Mouse (Mus musculus) heart, embryonic 10.5 days (tissue): ENCODE measurements around the gene Ets2. TPM values are rescaled to one million over a fixed set of nuclear protein-coding genes. Genes with fewer than 3 reads are reported as not detected.
"Not testable (repeated sequence)": the region's sequence is repeated elsewhere in the genome, so short reads cannot be mapped to it uniquely, and the experiment has no call there.

Experiments used
- DNase-seq: peaks from one replicate; pipeline ENCODE4 v3.0.0-alpha.2; 2017; ENCODE audit warnings: low spot score
- H3K27ac ChIP-seq: fragments of 300-500 bp; sonication (generic); 2 replicates; pipeline ENCODE4 v1.5.1; 2016; ENCODE audit warnings: mild to moderate bottlenecking
- H3K27me3 ChIP-seq: fragments of 300-500 bp; sonication (generic); 2 replicates; pipeline ENCODE4 v1.6.1; 2016; ENCODE audit warnings: mild to moderate bottlenecking; ENCODE audit not compliant: poor library complexity, insufficient read depth, severe bottlenecking
- H3K36me3 ChIP-seq: fragments of 300-500 bp; sonication (generic); 2 replicates; pipeline ENCODE4 v1.6.1; 2016; ENCODE audit warnings: mild to moderate bottlenecking, moderate library complexity
- H3K4me1 ChIP-seq: fragments of 300-500 bp; sonication (generic); 2 replicates; pipeline ENCODE4 v1.6.1; 2016; ENCODE audit warnings: mild to moderate bottlenecking
- H3K4me3 ChIP-seq: fragments of 300-500 bp; sonication (generic); 2 replicates; pipeline ENCODE4 v1.5.1; 2016; ENCODE audit warnings: mild to moderate bottlenecking, moderate library complexity
- H3K9me3 ChIP-seq: fragments of 300-500 bp; sonication (generic); 2 replicates; pipeline ENCODE4 v1.6.1; 2016; ENCODE audit warnings: mild to moderate bottlenecking, moderate library complexity
- WGBS: fragments of 180-500 bp; shearing (Covaris S2); methylation state at CpG from one replicate; pipeline ENCODE4 v1.1.7; 2016; 5-methylcytosine and 5-hydroxymethylcytosine counted together
- polyA plus RNA-seq: library from polyadenylated mRNA; unstranded; fragments of >200 nt; fragmentation: Nextera tagmentation; extraction: Ambion mirVana; gene quantifications from 2 replicates; pipeline ENCODE4 v1.2.1, GENCODE M21; 2016

Gene Ets2
- polyA plus RNA-seq, 1 experiment from 2014 or later, result 38.5 TPM

- Histone ChIP-seq H3K27me3 (no peaks in the 10 kb centered on the region), H3K4me3 (peak overlapping the region; percentile 96), H3K36me3 (peaks cover 27% of the 10 kb centered on the region), H3K27ac (peak overlapping the region; percentile 72), H3K4me1 (peaks cover 30% of the 10 kb centered on the region), H3K9me3 (no peaks in the 10 kb centered on the region)
- DNase-seq, result no peak
- 53% methylated on average over 10 of the region's 10 CpGs for WGBS
Measured at GRCm38 (mm10) chr16:95704662-95705330, 2.9 kb downstream of the Ets2 start.

GRCm38 (mm10) chr16:95705771-95706170, 3.9 kb downstream of the Ets2 start:
- DNase-seq, result no peak
- peak overlapping the region; percentile 96; the same call in 1 of the 2 replicates for H3K4me3 ChIP-seq
- H3K27ac ChIP-seq, result no peak overlapping the region
- peaks cover 37% of the 10 kb centered on the region for H3K36me3 ChIP-seq
- peaks cover 30% of the 10 kb centered on the region for H3K4me1 ChIP-seq
- WGBS, result 86% methylated on average over 6 of the region's 6 CpGs
- H3K9me3 ChIP-seq, result no peaks in the 10 kb centered on the region
- no peaks in the 10 kb centered on the region for H3K27me3 ChIP-seq

GRCm38 (mm10) chr16:95708211-95709004, 6.5 kb downstream of the Ets2 start:
- DNase-seq, result no peak
- H3K9me3 ChIP-seq, result no peaks in the 10 kb centered on the region
- 0 out of 2 replicates have a peak overlapping the region, but pooled peaks have one; percentile 42 for H3K27ac ChIP-seq
- H3K27me3 ChIP-seq, result no peaks in the 10 kb centered on the region
- peaks cover 24% of the 10 kb centered on the region for H3K4me1 ChIP-seq
- WGBS, result 73% methylated on average over 21 of the region's 21 CpGs
- peaks cover 56% of the 10 kb centered on the region for H3K36me3 ChIP-seq
- H3K4me3 ChIP-seq, result no peak overlapping the region

DNA sequence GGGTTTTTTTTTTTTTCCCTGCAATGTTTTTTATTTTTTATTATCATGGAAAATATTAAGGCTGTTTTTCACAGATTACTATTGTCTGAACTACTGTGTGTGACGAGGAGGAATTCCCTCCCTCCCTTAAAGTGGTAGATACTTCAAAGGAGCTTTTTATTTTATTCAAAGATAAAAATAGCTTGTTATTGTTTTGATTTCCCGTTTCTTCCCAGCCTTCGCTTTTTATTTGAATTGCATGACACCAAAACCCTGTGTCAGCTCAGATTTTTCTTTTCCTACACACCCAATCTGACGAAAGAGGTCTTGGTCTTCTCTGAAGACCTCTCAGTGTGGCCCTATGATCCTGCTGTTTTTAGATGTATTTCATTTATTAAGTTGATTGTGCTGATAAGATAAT, 7.3 kb downstream of the Ets2 start:
- 79% methylated on average over 4 of the region's 4 CpGs for WGBS
- H3K4me3 ChIP-seq, result no peak overlapping the region
- H3K27ac ChIP-seq, result no peak overlapping the region
- H3K9me3 ChIP-seq, result no peaks in the 10 kb centered on the region
- no peak for DNase-seq
- peaks cover 64% of the 10 kb centered on the region for H3K36me3 ChIP-seq
- no peaks in the 10 kb centered on the region for H3K27me3 ChIP-seq
- H3K4me1 ChIP-seq, result peaks cover 20% of the 10 kb centered on the region

GRCm38 (mm10) chr16:95710129-95710528, 8.3 kb downstream of the Ets2 start:
- H3K27ac ChIP-seq, result no peak overlapping the region
- peaks cover 10% of the 10 kb centered on the region for H3K4me1 ChIP-seq
- DNase-seq, result no peak
- peaks cover 73% of the 10 kb centered on the region for H3K36me3 ChIP-seq
- H3K9me3 ChIP-seq, result no peaks in the 10 kb centered on the region
- 92% methylated on average over 6 of the region's 6 CpGs for WGBS
- no peak overlapping the region for H3K4me3 ChIP-seq
- no peaks in the 10 kb centered on the region for H3K27me3 ChIP-seq

GRCm38 (mm10) chr16:95712121-95712520, 10.2 kb downstream of the Ets2 start:
- Histone ChIP-seq H3K36me3 (peaks cover 80% of the 10 kb centered on the region), H3K27ac (no peak overlapping the region), H3K27me3 (no peaks in the 10 kb centered on the region), H3K4me1 (peaks cover 3% of the 10 kb centered on the region; the same call in 1 of the 2 replicates), H3K4me3 (no peak overlapping the region), H3K9me3 (no peaks in the 10 kb centered on the region)
- DNase-seq, result no peak
- WGBS, result 91% methylated on average over 10 of the region's 10 CpGs

GRCm38 (mm10) chr16:95713077-95713476, 11.2 kb downstream of the Ets2 start:
- peaks cover 83% of the 10 kb centered on the region for H3K36me3 ChIP-seq
- H3K4me1 ChIP-seq, H3K27me3 ChIP-seq, H3K9me3 ChIP-seq, H3K27ac ChIP-seq, DNase-seq, H3K4me3 ChIP-seq: not testable (repeated sequence)
- WGBS, result 77% methylated on average over 2 of the region's 2 CpGs

- 93% methylated on average over 11 of the region's 11 CpGs for WGBS
- H3K9me3 ChIP-seq, result no peaks in the 10 kb centered on the region
- no peaks in the 10 kb centered on the region for H3K4me1 ChIP-seq
- no peak overlapping the region for H3K27ac ChIP-seq
- peaks cover 93% of the 10 kb centered on the region for H3K36me3 ChIP-seq
- DNase-seq, result no peak
- no peak overlapping the region for H3K4me3 ChIP-seq
- no peaks in the 10 kb centered on the region for H3K27me3 ChIP-seq
Measured at GRCm38 (mm10) chr16:95715026-95715425, 13.2 kb downstream of the Ets2 start.

- WGBS, result 89% methylated on average over 12 of the region's 12 CpGs
- no peak for DNase-seq
- Histone ChIP-seq H3K4me3 (no peak overlapping the region), H3K4me1 (no peaks in the 10 kb centered on the region), H3K9me3 (no peaks in the 10 kb centered on the region), H3K27me3 (no peaks in the 10 kb centered on the region), H3K27ac (no peak overlapping the region), H3K36me3 (peaks cover 93% of the 10 kb centered on the region)
Measured at GRCm38 (mm10) chr16:95716061-95716706, 14.3 kb downstream of the Ets2 start.

DNA sequence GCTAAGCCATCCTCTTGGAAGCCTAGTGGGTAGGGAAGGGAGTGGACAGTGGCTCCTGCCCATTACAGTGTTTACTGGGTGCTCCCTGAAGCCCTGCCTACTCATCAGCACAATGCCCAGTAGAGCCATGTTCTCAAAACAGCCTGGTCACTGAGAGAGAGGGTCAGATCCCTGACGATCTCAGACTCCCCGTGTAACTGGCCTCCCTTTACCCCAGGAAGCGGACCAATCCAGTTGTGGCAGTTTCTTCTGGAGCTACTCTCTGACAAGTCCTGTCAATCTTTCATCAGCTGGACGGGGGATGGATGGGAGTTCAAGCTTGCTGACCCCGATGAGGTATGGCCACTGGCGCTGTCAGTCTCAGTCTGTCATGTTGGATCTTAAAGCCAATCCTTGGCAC, 15.8 kb downstream of the Ets2 start:
- WGBS, result 89% methylated on average over 6 of the region's 6 CpGs
- H3K27ac ChIP-seq, result no peak overlapping the region
- DNase-seq, result no peak

DNA sequence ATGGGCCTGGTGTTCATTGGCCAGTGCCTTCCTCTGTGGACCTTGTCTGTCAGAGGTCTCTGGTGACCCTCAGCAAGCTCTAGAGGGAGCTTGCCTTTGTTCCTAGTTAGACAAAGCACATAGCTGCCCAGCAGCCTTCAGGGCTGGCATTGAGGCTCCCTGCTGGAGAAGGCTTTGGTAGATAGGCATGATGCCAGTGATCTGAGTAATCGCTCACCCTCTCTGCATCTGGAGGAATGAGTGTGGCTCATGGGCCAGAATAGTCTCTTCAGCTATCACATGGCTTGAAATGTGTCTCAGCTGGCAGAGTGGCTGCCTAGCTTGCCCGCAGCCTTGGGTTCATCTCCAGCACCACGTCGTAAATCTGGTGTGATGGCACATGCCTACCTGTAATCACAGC, 16.2 kb downstream of the Ets2 start:
- DNase-seq, result no peak
- H3K9me3 ChIP-seq, result no peaks in the 10 kb centered on the region
- 93% methylated on average over 4 of the region's 4 CpGs for WGBS
- H3K27me3 ChIP-seq, result no peaks in the 10 kb centered on the region
- peaks cover 82% of the 10 kb centered on the region for H3K36me3 ChIP-seq
- no peaks in the 10 kb centered on the region for H3K4me1 ChIP-seq
- no peak overlapping the region for H3K4me3 ChIP-seq
- H3K27ac ChIP-seq, result no peak overlapping the region

More for the DNA sequence above, 15.8 kb downstream of the Ets2 start:
- Histone ChIP-seq H3K27me3 (no peaks in the 10 kb centered on the region), H3K4me3 (no peak overlapping the region), H3K4me1 (no peaks in the 10 kb centered on the region), H3K9me3 (no peaks in the 10 kb centered on the region), H3K36me3 (peaks cover 83% of the 10 kb centered on the region)

GRCm38 (mm10) chr16:95720532-95720931, 18.7 kb downstream of the Ets2 start:
- Histone ChIP-seq H3K27ac (no peak overlapping the region), H3K36me3 (peaks cover 61% of the 10 kb centered on the region), H3K9me3 (no peaks in the 10 kb centered on the region), H3K4me3 (no peak overlapping the region), H3K4me1 (no peaks in the 10 kb centered on the region), H3K27me3 (no peaks in the 10 kb centered on the region)
- WGBS, result 95% methylated on average over 8 of the region's 8 CpGs
- no peak for DNase-seq

- WGBS, result 81% methylated on average over 2 of the region's 2 CpGs
- Histone ChIP-seq H3K27ac (no peak overlapping the region), H3K9me3 (no peaks in the 10 kb centered on the region), H3K27me3 (no peaks in the 10 kb centered on the region), H3K4me1 (0 out of 2 replicates have a peak, but pooled peaks cover 4% of the 10 kb centered on the region), H3K4me3 (no peak overlapping the region), H3K36me3 (peaks cover 24% of the 10 kb centered on the region)
- no peak for DNase-seq
Measured at GRCm38 (mm10) chr16:95724251-95724650, 22.4 kb downstream of the Ets2 start.
